Mouse (Mus musculus) embryo, embryonic 10 days (tissue): ENCODE results near the gene Urb2.

Experiments
- DNase-seq: peaks from one replicate; pipeline ENCODE4 v3.0.0-alpha.2; 2015; ENCODE audit warnings: low spot score

Gene Urb2

DNA sequence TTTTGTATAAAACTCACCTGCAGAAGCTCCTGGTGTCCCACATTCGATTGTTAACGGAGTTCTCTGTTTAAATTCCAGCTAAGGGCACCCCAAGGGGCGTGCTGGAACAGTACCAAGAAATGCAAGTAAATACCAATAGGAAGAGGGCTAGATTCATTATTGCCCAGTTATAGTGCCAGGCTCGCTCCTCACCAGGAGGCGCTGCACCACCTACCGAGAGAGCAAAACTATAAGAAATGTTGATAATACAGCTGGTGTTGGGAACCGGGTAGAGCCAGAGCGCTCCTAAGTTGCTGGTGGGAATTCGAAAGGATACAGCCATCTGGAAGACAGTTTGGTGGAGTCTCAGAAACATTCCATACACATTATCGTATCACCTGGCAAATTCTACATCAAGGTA, 56.7 kb downstream of the Urb2 start:
- no peak for DNase-seq

GRCm38 (mm10) chr8:124078969-124079368, 57.7 kb downstream of the Urb2 start:
- DNase-seq: no peak

DNA sequence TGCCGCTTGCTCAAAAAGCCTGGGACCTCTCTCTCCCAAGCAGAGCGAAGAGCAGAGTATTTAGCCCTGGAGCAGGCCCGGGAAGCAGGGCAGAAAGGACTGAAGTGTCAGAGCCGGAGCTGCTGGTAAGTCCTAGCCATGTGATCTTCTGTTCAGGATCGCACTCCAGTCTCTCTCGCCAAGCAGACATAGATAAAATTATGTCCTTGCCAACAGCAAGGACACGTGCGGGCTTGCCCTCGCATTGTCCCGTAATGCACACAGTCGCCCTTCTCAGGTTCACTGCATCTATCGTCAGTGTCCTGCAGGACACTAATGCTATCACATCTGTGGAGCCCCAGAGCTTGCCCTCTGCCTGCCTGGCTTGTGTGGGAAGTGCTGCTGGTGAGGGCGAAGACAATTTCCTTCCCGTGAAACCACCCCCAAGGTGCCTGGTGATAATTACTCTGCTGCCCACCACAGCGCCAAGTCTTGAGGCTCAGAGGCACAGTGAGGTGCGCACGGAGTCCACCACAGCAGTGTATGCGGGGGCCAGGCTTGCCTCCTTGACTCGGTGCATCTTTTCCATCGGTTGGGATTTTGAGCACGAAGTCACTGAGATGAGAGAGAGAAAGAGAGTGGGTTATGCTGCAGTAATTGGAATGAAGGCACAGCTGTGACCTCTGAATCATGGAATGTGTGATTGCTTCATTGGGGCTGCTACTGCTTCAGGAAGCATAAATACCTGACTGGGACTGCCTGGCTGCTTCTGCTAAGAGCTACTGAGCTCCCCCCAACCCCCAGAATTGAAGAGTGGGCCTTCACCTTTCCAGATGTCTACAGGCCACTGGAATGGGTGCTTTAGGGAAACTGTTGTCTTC, 59.4 kb downstream of the Urb2 start:
- DNase-seq: no peak

DNA sequence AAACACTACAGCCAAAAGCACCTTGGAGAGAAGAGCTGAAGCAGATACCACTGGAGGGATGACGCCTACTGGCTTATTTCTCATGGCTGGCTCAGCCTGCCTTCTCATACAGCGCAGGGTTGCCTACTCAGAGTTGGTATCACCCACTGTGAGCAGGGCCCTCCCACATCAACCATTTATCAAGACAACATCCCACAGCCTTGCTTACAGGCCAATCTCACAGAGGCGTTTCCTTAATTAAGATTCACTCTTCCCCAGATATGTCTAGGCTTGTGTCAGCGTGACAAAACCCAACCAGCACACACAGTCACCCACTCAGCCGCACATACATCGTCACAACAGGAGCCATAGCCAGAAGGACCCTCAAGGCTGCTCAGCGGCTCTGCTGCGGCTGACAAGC, 61.3 kb downstream of the Urb2 start:
- no peak for DNase-seq

DNA sequence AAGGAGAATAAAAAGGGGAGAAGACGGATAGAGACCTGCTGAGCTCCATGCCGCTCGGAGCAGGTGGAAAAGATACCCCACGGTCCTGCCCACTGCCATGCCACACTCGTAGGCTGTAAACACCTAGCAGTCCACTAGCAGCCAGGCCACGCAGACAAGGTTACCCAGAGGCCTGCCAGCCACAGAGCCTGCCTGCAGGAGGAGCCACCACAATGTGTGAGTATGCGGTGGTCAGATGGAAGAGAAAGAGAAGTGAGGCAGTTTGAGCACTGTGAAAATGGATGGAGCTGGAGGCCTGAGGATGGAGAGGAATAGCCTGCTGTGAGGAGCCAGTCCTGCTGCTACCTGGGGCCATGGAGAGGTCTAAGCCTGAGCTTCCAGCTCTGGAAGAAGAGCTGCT, 62.3 kb downstream of the Urb2 start:
- DNase-seq: no peak

DNA sequence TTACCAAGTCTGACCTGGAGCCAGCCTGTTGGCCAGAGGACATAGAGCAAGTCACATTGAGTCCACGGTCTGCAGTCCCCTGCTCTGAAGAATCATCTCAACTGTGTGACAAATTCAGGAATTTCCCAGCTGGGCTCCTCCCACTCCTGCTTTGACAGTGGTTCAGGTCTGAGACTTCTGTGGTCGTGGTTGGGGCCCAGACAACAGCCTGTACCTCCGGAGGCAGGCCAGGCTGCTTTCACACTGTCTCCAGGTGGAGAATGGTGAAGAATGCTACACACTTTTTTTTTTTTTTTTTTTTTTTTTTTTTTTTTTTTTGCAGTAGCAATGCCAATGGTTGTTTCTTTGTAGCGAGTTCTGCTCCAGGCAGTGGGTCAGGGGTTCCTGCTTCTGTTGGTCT, 64.4 kb downstream of the Urb2 start:
- no peak for DNase-seq

DNA sequence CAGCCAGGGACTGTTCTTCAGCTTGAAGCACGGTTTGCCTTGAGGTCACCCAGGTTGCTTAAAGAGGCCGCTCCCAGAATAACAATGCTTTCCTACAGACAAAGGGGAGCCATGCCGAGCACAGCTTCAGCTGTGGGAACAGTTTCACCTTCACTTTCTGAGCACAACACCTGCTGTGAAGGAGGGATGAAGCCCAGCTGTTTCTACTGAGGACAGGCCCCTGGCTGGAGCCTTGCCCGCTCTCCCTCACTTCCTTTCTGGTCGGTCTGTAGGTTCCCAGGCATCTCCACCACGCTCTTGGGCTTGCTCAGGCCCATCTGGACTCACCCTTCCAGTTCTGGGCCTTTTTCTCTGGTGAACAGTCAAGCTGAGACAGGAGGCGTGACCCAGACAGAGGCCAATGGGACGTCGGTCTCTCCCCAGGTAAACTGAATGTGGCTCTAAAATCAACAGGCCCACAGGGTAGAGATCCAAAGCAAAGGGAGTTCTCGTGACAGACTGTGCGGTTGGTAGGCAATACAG, 66.8 kb downstream of the Urb2 start:
- no peak for DNase-seq

- no peak for DNase-seq
Observed at GRCm38 (mm10) chr8:124089016-124089415, 67.7 kb downstream of the Urb2 start.

DNA sequence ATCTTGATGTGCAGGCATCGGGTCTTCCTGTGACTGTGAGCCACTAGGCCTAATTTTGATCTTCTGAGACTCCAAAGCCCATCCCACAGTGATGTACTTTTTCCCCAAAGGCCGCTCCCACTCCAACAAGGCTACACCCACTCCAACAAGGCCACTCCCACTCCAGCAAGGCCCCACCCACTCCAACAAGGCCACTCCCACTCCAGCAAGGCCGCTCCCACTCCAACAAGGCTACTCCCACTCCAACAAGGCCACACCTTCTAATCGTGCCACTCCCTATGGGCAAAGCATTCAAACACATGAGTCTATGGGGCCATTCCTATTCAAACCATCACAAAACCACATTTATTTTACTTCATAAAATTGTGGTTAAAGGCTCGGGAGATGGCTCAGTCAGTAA, 69.2 kb downstream of the Urb2 start:
- DNase-seq: no peak
